Mouse (Mus musculus) liver, embryonic 16.5 days (tissue): ENCODE results near the gene Dnajc5g. TPM values are rescaled to one million over a fixed set of nuclear protein-coding genes. Genes with fewer than 3 reads are reported as not detected.
A peak's percentile ranks its signal among the peaks of the same experiment; 100 is the strongest.

Experiments used
- ATAC-seq: fragments of 200-750 bp; cut with Nextera tagmentation; 2 replicates; pipeline ENCODE4 v1.8.0; 2017; ENCODE audit warnings: low read depth, mild to moderate bottlenecking, moderate number of reproducible peaks, moderate library complexity
- H3K27ac ChIP-seq: fragments of 300-500 bp; sonication (generic); 2 replicates; pipeline ENCODE4 v1.5.1; 2014; ENCODE audit warnings: mild to moderate bottlenecking, low read length
- H3K27me3 ChIP-seq: fragments of 300-500 bp; sonication (generic); 2 replicates; pipeline ENCODE4 v1.6.1; 2014; ENCODE audit warnings: low read depth, low read length, mixed read lengths; ENCODE audit not compliant: control insufficient read depth, insufficient read depth
- H3K36me3 ChIP-seq: fragments of 300-500 bp; sonication (generic); 2 replicates; pipeline ENCODE4 v1.6.1; 2014; ENCODE audit warnings: mild to moderate bottlenecking; ENCODE audit not compliant: control insufficient read depth, insufficient read depth
- H3K4me1 ChIP-seq: fragments of 300-500 bp; sonication (generic); 2 replicates; pipeline ENCODE4 v1.6.1; 2014; ENCODE audit warnings: low read depth, low read length, mixed read lengths; ENCODE audit not compliant: control insufficient read depth
- H3K4me2 ChIP-seq: fragments of 300-500 bp; sonication (generic); 2 replicates; pipeline ENCODE4 v1.6.1; 2014; ENCODE audit warnings: low read depth, low read length, mixed read lengths
- H3K4me3 ChIP-seq: fragments of 300-500 bp; sonication (generic); 2 replicates; pipeline ENCODE4 v1.5.1; 2014; ENCODE audit warnings: low read depth, mild to moderate bottlenecking, low read length
- H3K9ac ChIP-seq: fragments of 300-500 bp; sonication (generic); 2 replicates; pipeline ENCODE4 v1.6.1; 2014; ENCODE audit warnings: low read depth, low read length
- H3K9me3 ChIP-seq: fragments of 300-500 bp; sonication (generic); replicated peaks from 2 replicates; pipeline ENCODE4 v1.6.1; 2016; ENCODE audit warnings: low read length; ENCODE audit not compliant: control insufficient read depth
- WGBS: fragments of 180-500 bp; shearing (Covaris S2); extraction: QIAGEN DNeasy Blood & Tissue Kit; methylation state at CpG from one replicate; pipeline ENCODE4 v1.1.7; 2014; ENCODE audit not compliant: insufficient replicate concordance; 5-methylcytosine and 5-hydroxymethylcytosine counted together
- polyA plus RNA-seq: library from polyadenylated mRNA; unstranded; fragments of >200 nt; fragmentation: Nextera tagmentation; extraction: Ambion mirVana; gene quantifications from 2 replicates; pipeline ENCODE4 v1.2.1, GENCODE M21; 2015

Gene Dnajc5g
- polyA plus RNA-seq, 1 experiment from 2014 or later = not detected

DNA sequence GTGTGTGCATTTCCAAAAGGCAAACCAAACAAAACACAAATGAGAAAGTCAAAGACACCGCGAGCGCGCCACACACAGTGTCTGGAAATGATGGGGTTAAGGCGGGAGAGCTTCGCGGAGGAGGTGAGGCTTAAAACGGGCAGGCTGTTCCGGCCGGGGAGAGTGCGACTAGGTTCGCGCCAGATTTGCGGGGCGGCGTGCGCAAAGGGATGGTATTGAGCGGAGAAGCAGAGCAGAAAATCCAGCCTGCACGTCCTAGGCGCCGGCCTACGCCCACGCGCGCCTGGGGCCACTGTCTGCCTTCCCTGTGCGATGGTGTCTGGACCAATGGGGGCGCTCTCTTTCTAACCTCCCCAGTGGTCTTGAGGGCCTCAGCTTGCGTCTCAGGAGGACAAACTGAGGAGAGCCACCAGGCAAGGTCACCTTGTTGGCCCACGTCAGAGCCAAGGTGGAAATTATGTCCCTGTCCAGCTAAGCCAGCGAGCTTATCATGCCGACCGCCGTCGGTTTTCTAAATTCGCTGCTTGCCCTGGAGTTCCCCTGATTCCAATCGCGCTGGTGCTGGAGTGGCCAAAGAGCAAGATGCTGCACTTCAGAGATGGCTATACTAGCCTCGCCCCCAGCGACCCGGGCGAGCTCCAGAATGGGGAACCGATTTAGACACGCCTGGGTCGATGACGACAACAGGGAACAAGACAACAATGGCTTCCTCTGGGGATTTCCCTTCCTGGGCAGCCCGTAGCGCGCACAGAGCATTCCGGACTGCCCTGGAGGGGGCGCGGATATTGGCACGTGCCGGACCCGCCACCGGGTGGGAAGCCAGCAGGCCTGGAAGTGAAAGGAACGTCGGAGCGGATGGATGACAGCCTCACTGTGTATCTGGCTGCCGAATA lies 11.0 kb upstream of the Dnajc5g start:
- Histone ChIP-seq H3K4me1 (peaks cover 3% of the 10 kb centered on the region), H3K4me2 (peak overlapping the region; percentile 60), H3K27me3 (peaks cover 69% of the 10 kb centered on the region), H3K9me3 (no peaks in the 10 kb centered on the region), H3K4me3 (peak overlapping the region; percentile 46), H3K36me3 (no peaks in the 10 kb centered on the region), H3K9ac (no peak overlapping the region), H3K27ac (no peak overlapping the region)
- ATAC-seq = peak; percentile 43; the same call in 1 of the 2 replicates
- under 1% methylated on average over 59 of the region's 59 CpGs for WGBS

GRCm38 (mm10) chr5:31095711-31096480 lies 10.2 kb upstream of the Dnajc5g start:
- H3K4me1 ChIP-seq = peaks cover 3% of the 10 kb centered on the region
- 24% methylated on average over 11 of the region's 11 CpGs for WGBS
- H3K9ac ChIP-seq = no peak overlapping the region
- peaks cover 61% of the 10 kb centered on the region for H3K27me3 ChIP-seq
- no peaks in the 10 kb centered on the region for H3K36me3 ChIP-seq
- no peak for ATAC-seq
- H3K27ac ChIP-seq = no peak overlapping the region
- H3K4me3 ChIP-seq = peak overlapping the region; percentile 46
- H3K4me2 ChIP-seq = peak overlapping the region; percentile 60
- no peaks in the 10 kb centered on the region for H3K9me3 ChIP-seq

DNA sequence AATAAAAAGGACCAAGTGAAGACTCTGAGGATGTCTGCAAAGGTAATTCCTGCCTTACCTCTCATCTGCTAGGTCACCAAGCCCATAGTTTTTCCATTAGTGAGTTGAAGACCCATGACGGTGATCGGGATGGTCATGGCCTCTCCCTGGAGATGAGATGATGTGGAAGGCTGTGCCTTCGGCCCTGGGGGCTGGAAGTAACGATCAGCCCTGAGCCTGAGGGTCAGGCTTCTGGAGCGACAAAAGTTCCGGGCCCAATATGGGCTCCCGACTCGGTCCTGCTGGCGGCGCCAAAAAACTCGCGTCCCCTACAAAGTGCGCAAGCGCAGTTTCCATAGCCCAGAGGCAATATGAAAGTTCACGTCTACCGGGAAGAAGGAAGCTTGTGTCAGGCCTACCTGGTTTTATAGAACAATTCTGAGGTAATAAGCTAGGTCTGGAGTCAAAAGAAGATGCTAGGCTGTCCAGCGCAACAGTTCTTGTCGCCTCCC lies 2.0 kb downstream of the Dnajc5g start, which contains the start of gene Slc30a3:
Slc30a3 (minus strand) TSS at position 238 of the 491 bp plus-strand sequence.
- Histone ChIP-seq H3K27me3 (no peaks in the 10 kb centered on the region; the same call in 1 of the 2 replicates), H3K9me3 (no peaks in the 10 kb centered on the region), H3K4me2 (no peak within 1 kb of the TSS), H3K4me3 (no peak within 1 kb of the TSS), H3K4me1 (no peaks in the 10 kb centered on the region), H3K27ac (no peak within 1 kb of the TSS), H3K9ac (no peak within 1 kb of the TSS), H3K36me3 (no peaks in the 10 kb centered on the region)
- 79% methylated on average over 18 of the region's 18 CpGs for WGBS
- ATAC-seq = no peak

GRCm38 (mm10) chr5:31110781-31111180 lies 4.7 kb downstream of the Dnajc5g start:
- Histone ChIP-seq H3K4me1 (no peaks in the 10 kb centered on the region), H3K36me3 (no peaks in the 10 kb centered on the region), H3K9me3 (no peaks in the 10 kb centered on the region), H3K4me2 (no peak overlapping the region), H3K9ac (no peak overlapping the region), H3K27me3 (no peaks in the 10 kb centered on the region; the same call in 1 of the 2 replicates), H3K27ac (no peak overlapping the region), H3K4me3 (no peak overlapping the region)
- WGBS = 20% methylated on average over 7 of the region's 7 CpGs
- ATAC-seq = no peak

GRCm38 (mm10) chr5:31116354-31116753 lies 10.3 kb downstream of the Dnajc5g start, which contains the start of gene Trim54:
TSS of gene Trim54 (plus strand) at chr5:31116712.
- Histone ChIP-seq H3K36me3 (no peaks in the 10 kb centered on the region), H3K4me3 (no peak within 1 kb of the TSS), H3K9ac (no peak within 1 kb of the TSS), H3K27ac (no peak within 1 kb of the TSS), H3K4me1 (no peaks in the 10 kb centered on the region), H3K4me2 (no peak within 1 kb of the TSS), H3K27me3 (no peaks in the 10 kb centered on the region), H3K9me3 (no peaks in the 10 kb centered on the region)
- ATAC-seq = no peak
- whole genome bisulfite sequencing = 19% methylated on average over 3 of the region's 3 CpGs

DNA sequence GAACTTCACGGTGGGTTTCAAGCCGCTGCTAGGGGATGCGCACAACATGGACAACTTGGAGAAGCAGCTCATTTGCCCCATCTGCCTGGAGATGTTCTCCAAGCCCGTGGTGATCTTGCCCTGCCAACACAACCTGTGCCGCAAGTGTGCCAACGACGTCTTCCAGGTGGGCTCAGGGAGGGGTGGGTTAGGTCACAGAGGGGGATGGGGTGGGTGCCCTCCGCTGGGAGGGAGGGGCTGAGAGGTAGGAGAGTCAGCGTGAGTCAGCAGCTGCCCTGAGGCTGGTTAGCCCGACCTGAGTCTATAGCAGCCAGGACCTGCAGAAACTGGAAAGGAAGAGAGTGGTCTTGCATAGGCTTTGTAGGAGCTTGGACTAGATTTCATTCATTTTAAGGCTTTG lies 10.8 kb downstream of the Dnajc5g start:
- no peak overlapping the region for H3K4me2 ChIP-seq
- no peaks in the 10 kb centered on the region for H3K27me3 ChIP-seq
- no peaks in the 10 kb centered on the region for H3K4me1 ChIP-seq
- H3K4me3 ChIP-seq = no peak overlapping the region
- no peaks in the 10 kb centered on the region for H3K36me3 ChIP-seq
- WGBS = 23% methylated on average over 10 of the region's 10 CpGs
- no peaks in the 10 kb centered on the region for H3K9me3 ChIP-seq
- H3K9ac ChIP-seq = no peak overlapping the region
- ATAC-seq = no peak
- no peak overlapping the region for H3K27ac ChIP-seq

- Histone ChIP-seq H3K4me1 (no peaks in the 10 kb centered on the region), H3K27me3 (no peaks in the 10 kb centered on the region), H3K9ac (no peak overlapping the region), H3K4me3 (no peak overlapping the region), H3K9me3 (no peaks in the 10 kb centered on the region), H3K27ac (no peak overlapping the region), H3K4me2 (no peak overlapping the region), H3K36me3 (no peaks in the 10 kb centered on the region)
- ATAC-seq = no peak
- WGBS = 34% methylated on average over 8 of the region's 8 CpGs
These were observed 15.0 kb downstream of the Dnajc5g start for GRCm38 (mm10) chr5:31121111-31121510.

GRCm38 (mm10) chr5:31123481-31123880 lies 17.4 kb downstream of the Dnajc5g start:
- Histone ChIP-seq H3K4me2 (no peak overlapping the region), H3K27ac (no peak overlapping the region), H3K4me3 (no peak overlapping the region), H3K36me3 (no peaks in the 10 kb centered on the region), H3K9me3 (no peaks in the 10 kb centered on the region), H3K9ac (no peak overlapping the region), H3K4me1 (no peaks in the 10 kb centered on the region), H3K27me3 (no peaks in the 10 kb centered on the region)
- ATAC-seq = no peak
- 45% methylated on average over 2 of the region's 2 CpGs for WGBS
